Mouse (Mus musculus) frontal cortex, postnatal 10 days (tissue): ENCODE measurements around the gene Ubxn4.
"Not testable (repeated sequence)": the region's sequence is repeated elsewhere in the genome, so short reads cannot be mapped to it uniquely, and the experiment has no call there.

Source experiments
- DNase-seq, 2 experiments: peaks; one replicate each; pipeline ENCODE4 v3.0.0; 2022; ENCODE audit warnings: low spot score in 2 of 2, mixed read lengths in 1 of 2

Ubxn4 gene

GRCm38 (mm10) chr1:128309043-128309442 lies 65.3 kb downstream of the Ubxn4 start:
- DNase-seq: no peak

- no peak for DNase-seq
Observed at GRCm38 (mm10) chr1:128314665-128315064, 70.9 kb downstream of the Ubxn4 start.

GRCm38 (mm10) chr1:128319266-128319665 lies 75.5 kb downstream of the Ubxn4 start:
- DNase-seq: not testable (repeated sequence)

GRCm38 (mm10) chr1:128323026-128323643 lies 79.4 kb downstream of the Ubxn4 start:
- no peak for DNase-seq

- no peak for DNase-seq
Observed at GRCm38 (mm10) chr1:128324776-128325175, 81.0 kb downstream of the Ubxn4 start.

- no peak for DNase-seq
Observed at GRCm38 (mm10) chr1:128327165-128327564, 83.4 kb downstream of the Ubxn4 start.

- no peak for DNase-seq
Observed at GRCm38 (mm10) chr1:128328218-128328617, 84.5 kb downstream of the Ubxn4 start, which contains the start of gene Lct. Gene Lct (minus strand): TSS chr1:128328318.
